Mouse (Mus musculus): ENCODE measurements around the gene Gm28047. TPM values are rescaled to one million over a fixed set of nuclear protein-coding genes. Genes with fewer than 3 reads are reported as not detected.
"Not testable (repeated sequence)": the region's sequence is repeated elsewhere in the genome, so short reads cannot be mapped to it uniquely, and the experiment has no call there.

Gene Gm28047
- total RNA-seq, 2 experiments from 2014 or later: 1.6 TPM; not detected in 1

- DNase-seq: no peak
- intact Hi-C loops (cut with DNase I): no loop called here
Observed at GRCm38 (mm10) chr15:102623121-102623520, 1.7 kb downstream of the Gm28047 start.

GRCm38 (mm10) chr15:102622536-102622935 is 2.3 kb downstream of the Gm28047 start:
- no peak for DNase-seq
- intact Hi-C loops (cut with DNase I): no loop called here

GRCm38 (mm10) chr15:102620765-102621164 is 4.1 kb downstream of the Gm28047 start:
- DNase-seq: no peak
- intact Hi-C loops (cut with DNase I): no loop called here

GRCm38 (mm10) chr15:102619486-102619885 is 5.4 kb downstream of the Gm28047 start:
- intact Hi-C loops (cut with DNase I): no loop called here
- DNase-seq: no peak

- DNase-seq: no peak
- intact Hi-C loops (cut with DNase I): no loop called here
Observed at GRCm38 (mm10) chr15:102617654-102618053, 7.2 kb downstream of the Gm28047 start.

- intact Hi-C loops (cut with DNase I): no loop called here
- no peak for DNase-seq
Observed at GRCm38 (mm10) chr15:102616174-102616573, 8.7 kb downstream of the Gm28047 start.

GRCm38 (mm10) chr15:102614224-102614623 is 10.6 kb downstream of the Gm28047 start:
- intact Hi-C loops (cut with DNase I): no loop called here
- DNase-seq: no peak

- intact Hi-C loops (cut with DNase I): no loop called here
- no peak for DNase-seq
Observed at GRCm38 (mm10) chr15:102612966-102613365, 11.9 kb downstream of the Gm28047 start.

GRCm38 (mm10) chr15:102608586-102608985 is 16.3 kb downstream of the Gm28047 start:
- intact Hi-C loops (cut with DNase I): loop anchor here (5.0 kb wide), 1 partner anchor 81 kb away; no protein-coding TSS in a partner anchor
- DNase-seq: not testable (repeated sequence)

- DNase-seq: no peak
- intact Hi-C loops (cut with DNase I): no loop called here
Observed at GRCm38 (mm10) chr15:102593996-102594656, 30.7 kb downstream of the Gm28047 start.

GRCm38 (mm10) chr15:102592674-102593073 is 32.2 kb downstream of the Gm28047 start:
- intact Hi-C loops (cut with DNase I): no loop called here

GRCm38 (mm10) chr15:102590567-102590966 is 34.3 kb downstream of the Gm28047 start:
- intact Hi-C loops (cut with DNase I): no loop called here
- DNase-seq: no peak

More at GRCm38 (mm10) chr15:102592674-102593073, 32.2 kb downstream of the Gm28047 start:
- no peak for DNase-seq

GRCm38 (mm10) chr15:102589826-102590225 is 35.0 kb downstream of the Gm28047 start:
- intact Hi-C loops (cut with DNase I): no loop called here
- DNase-seq: no peak

- intact Hi-C loops (cut with DNase I): no loop called here
Observed at GRCm38 (mm10) chr15:102585501-102585900, 39.4 kb downstream of the Gm28047 start.

GRCm38 (mm10) chr15:102583708-102584383 is 41.0 kb downstream of the Gm28047 start:
- intact Hi-C loops (cut with DNase I): no loop called here

More at GRCm38 (mm10) chr15:102585501-102585900, 39.4 kb downstream of the Gm28047 start:
- no peak for DNase-seq

GRCm38 (mm10) chr15:102581205-102581604 is 43.7 kb downstream of the Gm28047 start:
- intact Hi-C loops (cut with DNase I): no loop called here
- DNase-seq: no peak

More at GRCm38 (mm10) chr15:102583708-102584383, 41.0 kb downstream of the Gm28047 start:
- DNase-seq: no peak

GRCm38 (mm10) chr15:102578351-102578750 is 46.5 kb downstream of the Gm28047 start:
- no peak for DNase-seq
- intact Hi-C loops (cut with DNase I): no loop called here

GRCm38 (mm10) chr15:102576972-102577371 is 47.9 kb downstream of the Gm28047 start:
- intact Hi-C loops (cut with DNase I): no loop called here
- DNase-seq: no peak

GRCm38 (mm10) chr15:102572081-102572480 is 52.8 kb downstream of the Gm28047 start:
- intact Hi-C loops (cut with DNase I): no loop called here
- no peak for DNase-seq

- no peak for DNase-seq
- intact Hi-C loops (cut with DNase I): no loop called here
Observed at GRCm38 (mm10) chr15:102567849-102568248, 57.0 kb downstream of the Gm28047 start.

- DNase-seq: no peak
- intact Hi-C loops (cut with DNase I): no loop called here
Observed at GRCm38 (mm10) chr15:102563681-102564080, 61.2 kb downstream of the Gm28047 start.

GRCm38 (mm10) chr15:102563061-102563460 is 61.8 kb downstream of the Gm28047 start:
- intact Hi-C loops (cut with DNase I): no loop called here
- DNase-seq: no peak

All from gastrocnemius, postnatal 36 days (tissue).